Mouse (Mus musculus): ENCODE results near the gene Il1rn. TPM values are rescaled to one million over a fixed set of nuclear protein-coding genes. Genes with fewer than 3 reads are reported as not detected.

The Il1rn gene
- total RNA-seq, 2 experiments from 2014 or later, result 0.13 to 0.32 TPM

DNA sequence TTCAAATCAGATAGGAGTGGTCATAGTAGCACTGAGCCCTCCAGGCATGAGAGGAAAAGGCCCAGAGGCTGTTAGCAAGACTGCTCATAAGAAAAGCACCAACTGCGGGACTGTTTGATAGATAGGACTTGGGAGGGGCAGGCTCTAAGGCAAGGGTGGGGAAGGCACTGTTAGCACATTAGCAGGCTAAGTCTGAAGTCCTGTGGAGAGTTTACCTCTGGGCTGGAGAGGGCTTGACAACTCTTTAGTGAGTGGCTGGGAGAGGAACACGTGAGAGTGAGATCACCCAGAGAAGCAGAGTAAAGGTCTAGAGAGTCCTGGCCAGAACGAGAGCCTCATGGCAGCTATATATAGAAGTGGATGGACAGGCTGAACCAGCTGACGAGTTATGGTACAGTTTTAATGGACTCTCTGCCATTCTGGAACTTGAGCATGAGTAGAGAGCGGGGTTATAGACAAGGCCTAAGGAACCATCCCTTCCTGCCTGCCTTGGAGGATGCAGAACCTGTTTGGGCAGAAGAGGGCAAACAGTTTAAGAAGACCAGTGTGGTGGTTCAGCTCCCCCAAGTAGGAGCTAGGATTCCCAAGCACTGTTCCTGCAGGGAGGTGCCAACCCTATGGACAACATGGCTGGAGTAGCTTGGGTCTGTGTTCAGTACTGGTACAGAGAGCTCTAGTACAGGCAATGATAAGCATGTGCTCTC is 42.2 kb downstream of the Il1rn start:
- no peak for DNase-seq (ENCODE audit: low spot score in 2 of 2)

GRCm38 (mm10) chr2:24382456-24383230 is 46.0 kb downstream of the Il1rn start:
- DNase-seq (ENCODE audit: low spot score in 2 of 2), result no peak

DNA sequence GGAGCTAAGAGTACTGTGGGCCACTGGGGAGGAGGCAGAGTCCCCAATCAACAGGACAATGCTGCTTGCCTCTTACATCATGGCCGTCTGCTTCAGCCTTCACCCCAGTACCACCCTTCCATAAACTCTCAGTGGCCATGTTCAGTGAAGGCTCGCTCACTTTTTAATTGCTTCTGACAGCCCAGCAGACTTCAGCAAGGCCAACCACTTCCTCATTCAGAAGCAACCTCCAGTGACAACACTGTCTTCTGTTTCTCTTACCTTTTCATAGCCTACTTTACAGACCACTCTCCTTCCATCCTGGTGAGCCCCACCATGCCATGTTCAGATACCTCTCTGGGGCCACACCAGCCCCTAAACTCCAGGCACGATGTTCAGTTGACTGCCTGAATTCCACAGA is 47.0 kb downstream of the Il1rn start:
- no peak for DNase-seq (ENCODE audit: low spot score in 2 of 2)

DNA sequence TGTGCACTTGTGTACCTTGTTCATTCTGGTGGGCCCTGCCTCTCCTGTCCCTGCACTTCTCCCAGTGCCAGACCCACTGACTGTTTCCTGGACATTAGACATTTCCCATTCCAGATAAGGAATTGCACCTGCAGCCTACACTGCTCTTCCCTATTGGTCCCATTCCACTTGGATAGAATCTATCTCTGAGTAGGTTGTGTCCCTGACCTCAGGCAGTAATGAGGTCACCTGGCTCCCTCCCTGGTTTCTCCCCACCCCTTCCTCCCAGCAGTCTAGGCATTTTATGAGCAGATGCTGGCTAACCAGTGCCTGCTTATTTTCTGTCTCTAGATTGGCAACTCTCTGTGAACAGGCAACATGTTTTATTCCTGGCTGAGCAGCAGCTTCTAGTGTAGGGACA is 47.7 kb downstream of the Il1rn start:
- DNase-seq (ENCODE audit: low spot score in 2 of 2), result no peak

GRCm38 (mm10) chr2:24385111-24385961 is 48.7 kb downstream of the Il1rn start:
- no peak for DNase-seq (ENCODE audit: low spot score in 2 of 2)

DNA sequence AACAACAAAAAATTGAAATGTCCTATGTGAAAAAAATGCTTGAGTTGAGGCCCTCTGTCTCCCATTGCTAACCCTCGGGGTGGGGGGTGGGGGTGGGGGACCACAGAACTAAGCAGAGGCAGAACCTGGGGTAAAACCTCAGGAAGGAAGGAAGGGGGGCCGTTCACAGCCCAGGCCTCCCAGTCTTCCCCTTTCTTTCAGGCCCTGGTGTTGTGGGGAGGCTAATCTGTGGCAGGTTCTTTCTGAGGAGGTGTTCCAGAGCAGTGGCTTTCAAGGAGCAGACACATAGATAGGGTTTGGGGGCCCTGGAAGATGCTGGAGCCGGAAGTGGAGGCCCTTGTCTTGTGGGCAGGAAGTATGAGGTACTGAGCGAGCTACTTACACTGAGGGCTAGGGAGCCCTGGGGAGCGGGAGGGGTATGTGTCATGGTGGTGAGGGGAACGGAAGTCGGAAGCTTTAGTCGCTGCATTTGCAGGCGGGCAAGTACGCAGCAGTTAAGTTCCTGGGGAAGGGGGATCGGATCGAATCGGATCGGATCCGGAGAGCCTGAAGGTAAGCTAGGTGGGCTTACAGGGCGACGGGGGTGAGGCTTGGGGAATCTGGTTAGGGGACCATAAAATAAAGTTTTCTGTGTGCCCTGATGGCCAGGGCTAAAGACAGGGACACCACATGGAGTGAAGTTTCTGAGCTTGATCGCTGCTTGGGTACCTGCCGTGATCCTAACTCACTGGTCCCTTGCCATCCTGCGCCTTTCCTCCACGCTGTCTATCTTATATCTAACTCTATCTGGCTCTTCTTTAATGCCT is 49.7 kb downstream of the Il1rn start:
- DNase-seq (ENCODE audit: low spot score in 2 of 2), result no peak

DNA sequence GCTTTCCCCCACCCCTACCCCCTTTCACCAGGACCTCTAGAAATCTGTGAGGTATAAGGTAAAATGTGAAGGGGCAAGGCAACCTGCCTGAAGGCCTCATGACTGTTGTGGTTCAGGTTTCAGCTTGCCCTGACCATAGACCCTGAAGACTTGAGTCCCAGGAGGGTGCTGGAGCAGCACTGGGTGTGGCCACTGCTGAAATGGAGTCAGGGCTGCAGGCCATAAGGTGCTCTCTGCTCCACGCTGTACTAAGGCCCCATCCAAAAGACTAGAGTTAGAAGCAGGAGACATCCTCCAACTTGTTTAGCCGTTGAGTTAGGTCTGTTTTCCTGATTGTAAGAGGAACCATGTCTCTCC is 50.3 kb downstream of the Il1rn start:
- no peak for DNase-seq (ENCODE audit: low spot score in 2 of 2)

GRCm38 (mm10) chr2:24387361-24388283 is 51.0 kb downstream of the Il1rn start:
- no peak for DNase-seq (ENCODE audit: low spot score in 2 of 2)

DNA sequence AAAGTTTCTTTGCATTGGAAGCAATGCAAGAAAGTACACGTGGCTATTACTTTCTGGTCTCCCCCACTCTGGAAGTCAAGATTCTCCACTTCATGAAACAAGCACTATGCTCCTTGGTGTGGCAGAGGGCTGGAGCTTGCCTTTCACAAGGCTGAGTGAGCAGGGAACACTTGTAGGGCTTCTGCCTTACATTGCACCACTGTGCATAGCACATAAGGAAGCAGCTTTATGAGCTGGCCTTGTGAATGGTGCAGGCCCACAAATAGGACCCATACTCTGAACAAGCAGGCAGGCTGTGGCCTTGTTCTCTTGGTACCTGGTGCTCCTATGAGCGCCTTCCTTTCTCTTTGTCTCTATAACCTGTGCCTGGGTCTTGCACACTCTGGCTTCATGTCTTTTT is 56.6 kb downstream of the Il1rn start:
- DNase-seq (ENCODE audit: low spot score in 2 of 2), result no peak

DNA sequence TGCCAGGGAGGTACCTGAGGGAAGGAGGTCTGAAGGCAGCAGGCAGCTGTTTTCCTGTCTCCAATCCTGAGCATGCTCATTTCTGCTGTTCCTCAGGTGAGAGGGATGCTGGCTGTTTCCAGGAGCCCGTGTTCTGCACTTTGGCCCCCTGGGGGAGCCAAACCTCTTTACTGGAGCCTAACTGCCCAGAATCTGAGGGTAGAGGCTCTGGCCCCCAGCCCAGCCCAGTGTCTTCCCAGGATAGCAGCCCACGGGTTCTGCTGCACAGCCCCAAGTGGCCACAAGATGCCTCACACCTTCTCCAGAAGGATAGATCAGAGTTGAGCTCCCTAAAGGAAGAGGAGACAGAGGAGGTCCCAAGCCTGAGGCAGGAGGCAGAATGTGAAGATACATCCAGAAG is 60.5 kb downstream of the Il1rn start:
- DNase-seq (ENCODE audit: low spot score in 2 of 2), result no peak

DNA sequence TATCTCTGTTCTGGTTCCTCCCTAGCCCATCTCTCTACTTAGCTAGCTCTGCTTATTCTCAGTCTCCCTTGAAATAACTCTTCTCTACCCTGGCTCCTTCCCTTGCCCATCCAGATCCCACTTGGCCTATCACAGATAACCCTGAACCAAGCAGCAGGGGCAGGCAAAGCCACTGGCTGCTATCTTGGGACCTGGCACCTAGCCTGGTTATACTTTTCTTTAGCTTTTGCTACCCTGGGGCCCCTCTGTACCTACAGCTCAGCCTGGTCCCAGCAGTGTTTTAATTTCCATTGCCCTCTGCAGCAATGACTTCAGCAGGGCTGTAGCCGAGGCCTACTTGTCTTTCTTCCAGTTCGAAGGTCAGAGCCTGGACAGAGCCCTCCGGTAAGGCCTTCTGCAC is 64.1 kb downstream of the Il1rn start:
- DNase-seq (ENCODE audit: low spot score in 2 of 2), result no peak

Other genes with a start within 250 kb of the Il1rn start
- not detected for gene Tbpl2, start 240.3 kb upstream of the Il1rn start, total RNA-seq (2021)
- gene Il1f8, start 183.7 kb upstream of the Il1rn start, total RNA-seq (2021), result not detected
- not detected for gene Il1f9, start 150.4 kb upstream of the Il1rn start, total RNA-seq (2021)
- gene Il1f6, start 121.4 kb upstream of the Il1rn start, total RNA-seq (2021), result not detected
- gene Il1f5, start 59.9 kb upstream of the Il1rn start, total RNA-seq (2021), result not detected
- not detected for gene Il1f10, start 45.7 kb upstream of the Il1rn start, total RNA-seq (2021)
- 1 to 10 TPM; 3.4 to 4.2 TPM for gene Psd4, start 30.7 kb downstream of the Il1rn start, total RNA-seq (2021)
- gene Pax8, start 138.7 kb downstream of the Il1rn start, total RNA-seq (2021), result not detected